Mouse (Mus musculus): ENCODE measurements at regions not wholly inside any gene's neighbourhood (a gene's known extent, or its start where the extent isn't known, plus 50 kb on each side); places are given as distances from the start of the nearest gene placed in this dataset.

- Histone ChIP-seq H3K27me3 (ENCODE audit: control insufficient read depth, insufficient read depth, low read length) (no peaks in the 10 kb centered on the region), H3K4me3 (ENCODE audit: low read depth, low read length) (no peak overlapping the region), H3K9ac (ENCODE audit: low read length) (no peak overlapping the region), H3K36me3 (ENCODE audit: control insufficient read depth, insufficient read depth, low read length) (no peaks in the 10 kb centered on the region), H3K4me2 (ENCODE audit: low read depth, severe bottlenecking) (no peak overlapping the region), H3K4me1 (ENCODE audit: control insufficient read depth, insufficient read depth, low read length) (no peaks in the 10 kb centered on the region), H3K27ac (replicated peaks; ENCODE audit: low read depth, low read length) (no peak overlapping the region), H3K9me3 (ENCODE audit: control insufficient read depth, low read length) (no peaks in the 10 kb centered on the region)
- ATAC-seq (ENCODE audit: insufficient number of reproducible peaks, low FRiP score, low TSS enrichment, low read depth) (no peak), DNase-seq (ENCODE audit: low spot score) (no peak)
- WGBS: 90% methylated on average over 3 of the region's 3 CpGs
Observed at GRCm38 (mm10) chr3:118418981-118419380, 142.9 kb upstream of the Dpyd start.

- ATAC-seq (ENCODE audit: insufficient number of reproducible peaks, low FRiP score, low TSS enrichment, low read depth): no peak
- H3K4me1 ChIP-seq (ENCODE audit: control insufficient read depth, insufficient read depth, low read length): no peaks in the 10 kb centered on the region
Observed at GRCm38 (mm10) chr3:118421701-118422100, 140.2 kb upstream of the Dpyd start.

GRCm38 (mm10) chr3:118425748-118426147 is 136.2 kb upstream of the Dpyd start:
- H3K4me3 ChIP-seq (ENCODE audit: low read depth, low read length): peak overlapping the region; percentile 17
- no peaks in the 10 kb centered on the region for H3K36me3 ChIP-seq (ENCODE audit: control insufficient read depth, insufficient read depth, low read length)
- DNase-seq (ENCODE audit: low spot score) (peak; percentile 78), ATAC-seq (ENCODE audit: insufficient number of reproducible peaks, low FRiP score, low TSS enrichment, low read depth) (0 out of 2 replicates have a peak, but pooled peaks have one; percentile 49)
- H3K27me3 ChIP-seq (ENCODE audit: control insufficient read depth, insufficient read depth, low read length): peaks cover 5% of the 10 kb centered on the region; the same call in 1 of the 2 replicates
- peak overlapping the region; percentile 56 for H3K4me2 ChIP-seq (ENCODE audit: low read depth, severe bottlenecking)
- H3K9ac ChIP-seq (ENCODE audit: low read length): no peak overlapping the region
- H3K4me1 ChIP-seq (ENCODE audit: control insufficient read depth, insufficient read depth, low read length): peaks cover 8% of the 10 kb centered on the region; the same call in 1 of the 2 replicates
- H3K9me3 ChIP-seq (ENCODE audit: control insufficient read depth, low read length): no peaks in the 10 kb centered on the region
- WGBS: 4% methylated on average over 19 of the region's 19 CpGs
- H3K27ac ChIP-seq (replicated peaks; ENCODE audit: low read depth, low read length): no peak overlapping the region

More at GRCm38 (mm10) chr3:118421701-118422100, 140.2 kb upstream of the Dpyd start:
- Histone ChIP-seq H3K27me3 (ENCODE audit: control insufficient read depth, insufficient read depth, low read length) (no peaks in the 10 kb centered on the region), H3K9me3 (ENCODE audit: control insufficient read depth, low read length) (no peaks in the 10 kb centered on the region), H3K9ac (ENCODE audit: low read length) (no peak overlapping the region), H3K36me3 (ENCODE audit: control insufficient read depth, insufficient read depth, low read length) (no peaks in the 10 kb centered on the region), H3K4me3 (ENCODE audit: low read depth, low read length) (no peak overlapping the region), H3K27ac (replicated peaks; ENCODE audit: low read depth, low read length) (no peak overlapping the region), H3K4me2 (ENCODE audit: low read depth, severe bottlenecking) (no peak overlapping the region)
- DNase-seq (ENCODE audit: low spot score): no peak
- 46% methylated on average over 3 of the region's 3 CpGs for WGBS

- Histone ChIP-seq H3K36me3 (ENCODE audit: control insufficient read depth, insufficient read depth, low read length) (no peaks in the 10 kb centered on the region), H3K4me1 (ENCODE audit: control insufficient read depth, insufficient read depth, low read length) (peaks cover 10% of the 10 kb centered on the region; the same call in 1 of the 2 replicates), H3K9me3 (ENCODE audit: control insufficient read depth, low read length) (no peaks in the 10 kb centered on the region), H3K9ac (ENCODE audit: low read length) (no peak overlapping the region), H3K27me3 (ENCODE audit: control insufficient read depth, insufficient read depth, low read length) (peaks cover 15% of the 10 kb centered on the region; the same call in 1 of the 2 replicates), H3K4me2 (ENCODE audit: low read depth, severe bottlenecking) (no peak overlapping the region), H3K4me3 (ENCODE audit: low read depth, low read length) (no peak overlapping the region), H3K27ac (replicated peaks; ENCODE audit: low read depth, low read length) (no peak overlapping the region)
- 2% methylated on average over 5 of the region's 5 CpGs for WGBS
- peak; percentile 80 for DNase-seq (ENCODE audit: low spot score)
- no peak for ATAC-seq (ENCODE audit: insufficient number of reproducible peaks, low FRiP score, low TSS enrichment, low read depth)
Observed at GRCm38 (mm10) chr3:118428523-118428922, 133.4 kb upstream of the Dpyd start.

- H3K4me1 ChIP-seq (ENCODE audit: control insufficient read depth, insufficient read depth, low read length): peaks cover 15% of the 10 kb centered on the region
- DNase-seq (ENCODE audit: low spot score) (peak; percentile 55), ATAC-seq (ENCODE audit: insufficient number of reproducible peaks, low FRiP score, low TSS enrichment, low read depth) (no peak)
- H3K27ac ChIP-seq (replicated peaks; ENCODE audit: low read depth, low read length): no peak overlapping the region
- H3K27me3 ChIP-seq (ENCODE audit: control insufficient read depth, insufficient read depth, low read length): peaks cover 21% of the 10 kb centered on the region; the same call in 1 of the 2 replicates
- no peaks in the 10 kb centered on the region for H3K9me3 ChIP-seq (ENCODE audit: control insufficient read depth, low read length)
- peak overlapping the region; percentile 20 for H3K4me3 ChIP-seq (ENCODE audit: low read depth, low read length)
- no peak overlapping the region for H3K9ac ChIP-seq (ENCODE audit: low read length)
- no peaks in the 10 kb centered on the region for H3K36me3 ChIP-seq (ENCODE audit: control insufficient read depth, insufficient read depth, low read length)
- 9% methylated on average over 29 of the region's 29 CpGs for whole genome bisulfite sequencing
- H3K4me2 ChIP-seq (ENCODE audit: low read depth, severe bottlenecking): peak overlapping the region; percentile 34
Observed at GRCm38 (mm10) chr3:118429825-118430630, 131.9 kb upstream of the Dpyd start.

GRCm38 (mm10) chr3:118430631-118430906 is 131.4 kb upstream of the Dpyd start:
- Histone ChIP-seq H3K4me1 (ENCODE audit: control insufficient read depth, insufficient read depth, low read length) (peaks cover 15% of the 10 kb centered on the region), H3K36me3 (ENCODE audit: control insufficient read depth, insufficient read depth, low read length) (no peaks in the 10 kb centered on the region), H3K27ac (replicated peaks; ENCODE audit: low read depth, low read length) (no peak overlapping the region), H3K4me2 (ENCODE audit: low read depth, severe bottlenecking) (peak overlapping the region; percentile 34), H3K9me3 (ENCODE audit: control insufficient read depth, low read length) (no peaks in the 10 kb centered on the region), H3K4me3 (ENCODE audit: low read depth, low read length) (peak overlapping the region; percentile 20), H3K9ac (ENCODE audit: low read length) (no peak overlapping the region), H3K27me3 (ENCODE audit: control insufficient read depth, insufficient read depth, low read length) (peaks cover 25% of the 10 kb centered on the region; the same call in 1 of the 2 replicates)
- no peak for DNase-seq (ENCODE audit: low spot score)
- 2% methylated on average over 7 of the region's 7 CpGs for WGBS
- ATAC-seq (ENCODE audit: insufficient number of reproducible peaks, low FRiP score, low TSS enrichment, low read depth): no peak

- H3K4me2 ChIP-seq (ENCODE audit: low read depth, severe bottlenecking): peak overlapping the region; percentile 34
- no peak overlapping the region for H3K9ac ChIP-seq (ENCODE audit: low read length)
- DNase-seq (ENCODE audit: low spot score): peak; percentile 95
- WGBS: under 1% methylated on average over 22 of the region's 22 CpGs
- peak; percentile 76; the same call in 1 of the 2 replicates for ATAC-seq (ENCODE audit: insufficient number of reproducible peaks, low FRiP score, low TSS enrichment, low read depth)
- peak overlapping the region; percentile 20; the same call in 1 of the 2 replicates for H3K4me3 ChIP-seq (ENCODE audit: low read depth, low read length)
- H3K9me3 ChIP-seq (ENCODE audit: control insufficient read depth, low read length): no peaks in the 10 kb centered on the region
- H3K27me3 ChIP-seq (ENCODE audit: control insufficient read depth, insufficient read depth, low read length): peaks cover 26% of the 10 kb centered on the region; the same call in 1 of the 2 replicates
- H3K4me1 ChIP-seq (ENCODE audit: control insufficient read depth, insufficient read depth, low read length): peaks cover 15% of the 10 kb centered on the region
- no peaks in the 10 kb centered on the region for H3K36me3 ChIP-seq (ENCODE audit: control insufficient read depth, insufficient read depth, low read length)
- H3K27ac ChIP-seq (replicated peaks; ENCODE audit: low read depth, low read length): no peak overlapping the region
Observed at GRCm38 (mm10) chr3:118431031-118431723, 130.8 kb upstream of the Dpyd start.

- peak overlapping the region; percentile 38 for H3K4me3 ChIP-seq (ENCODE audit: low read depth, low read length)
- no peak overlapping the region for H3K27ac ChIP-seq (replicated peaks; ENCODE audit: low read depth, low read length)
- ATAC-seq (ENCODE audit: insufficient number of reproducible peaks, low FRiP score, low TSS enrichment, low read depth) (no peak), DNase-seq (ENCODE audit: low spot score) (peak; percentile 49)
- WGBS: under 1% methylated on average over 31 of the region's 31 CpGs
- peaks cover 15% of the 10 kb centered on the region for H3K4me1 ChIP-seq (ENCODE audit: control insufficient read depth, insufficient read depth, low read length)
- H3K27me3 ChIP-seq (ENCODE audit: control insufficient read depth, insufficient read depth, low read length): peaks cover 26% of the 10 kb centered on the region; the same call in 1 of the 2 replicates
- no peak overlapping the region for H3K9ac ChIP-seq (ENCODE audit: low read length)
- no peaks in the 10 kb centered on the region for H3K9me3 ChIP-seq (ENCODE audit: control insufficient read depth, low read length)
- no peaks in the 10 kb centered on the region for H3K36me3 ChIP-seq (ENCODE audit: control insufficient read depth, insufficient read depth, low read length)
- peak overlapping the region; percentile 91 for H3K4me2 ChIP-seq (ENCODE audit: low read depth, severe bottlenecking)
Observed at GRCm38 (mm10) chr3:118433441-118434021, 128.4 kb upstream of the Dpyd start.
